Mouse (Mus musculus): ENCODE results near the gene Nat8f6.
"Not testable (repeated sequence)": the region's sequence is repeated elsewhere in the genome, so short reads cannot be mapped to it uniquely, and the experiment has no call there.

DNA sequence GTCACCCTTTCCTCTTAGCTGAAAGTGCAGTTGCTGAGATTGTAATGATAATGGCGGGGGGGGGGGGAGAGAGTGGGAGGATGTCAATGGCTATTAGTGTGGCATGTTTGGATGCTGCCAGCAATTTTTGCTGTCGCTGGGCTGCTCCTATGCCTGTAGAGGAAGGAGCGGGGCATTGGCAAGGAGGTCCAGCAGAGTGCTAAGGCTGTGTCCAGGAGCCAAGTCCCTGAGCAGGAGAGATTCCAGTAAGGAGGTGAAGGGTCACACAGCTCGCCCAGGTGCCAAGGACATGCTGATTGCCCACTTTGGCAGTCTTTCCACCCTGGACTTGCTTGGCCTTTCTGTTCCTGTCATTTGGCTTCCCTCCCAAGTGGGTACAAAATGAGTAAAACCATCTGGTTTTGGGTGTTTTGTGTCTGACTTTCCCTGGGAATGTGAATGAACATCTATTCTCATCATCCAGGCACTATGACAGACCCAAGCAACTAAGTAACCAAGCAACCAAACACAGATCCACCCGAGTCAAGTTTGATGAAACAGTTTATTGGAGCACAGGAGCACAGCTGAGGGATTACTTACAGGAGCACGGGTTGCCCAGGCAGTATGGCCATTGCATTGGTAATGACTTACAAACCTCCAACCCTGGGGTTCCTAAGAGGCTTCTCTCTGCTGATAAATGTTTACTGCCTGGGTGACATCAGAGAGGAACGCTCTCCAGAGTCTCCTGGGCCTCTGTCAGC lies 44.3 kb upstream of the Nat8f6 start:
- TF ChIP-seq CTCF (IDR thresholded peaks at IDR 0.05; ENCODE audit: low read depth, low read length); GATA2 (IDR thresholded peaks at IDR 0.05; ENCODE audit: borderline replicate concordance, low read depth, low read length); POLR2AphosphoS5 (IDR thresholded peaks at IDR 0.05; ENCODE audit: insufficient replicate concordance, low read depth, low read length): not testable (repeated sequence)
